Mouse (Mus musculus) thymus, postnatal 4 days (tissue): ENCODE results near the gene Pank2.

Experiments used
- DNase-seq: peaks from one replicate; pipeline ENCODE4 v3.0.0; 2021

The Pank2 gene

GRCm38 (mm10) chr2:131330548-131330947 is 68.3 kb downstream of the Pank2 start:
- no peak for DNase-seq

GRCm38 (mm10) chr2:131337602-131338001 is 75.3 kb downstream of the Pank2 start:
- no peak for DNase-seq

GRCm38 (mm10) chr2:131344449-131344848 is 82.2 kb downstream of the Pank2 start:
- DNase-seq, result no peak

- no peak for DNase-seq
Observed at GRCm38 (mm10) chr2:131345556-131345955, 83.3 kb downstream of the Pank2 start.
